Mouse (Mus musculus): ENCODE measurements around the gene Zfp692.

- TF ChIP-seq CTCF (conservative IDR thresholded peaks at IDR 0.05; ENCODE audit: insufficient read depth, insufficient read length, low read depth, low read length) (no peak), POLR2A (IDR thresholded peaks at IDR 0.05; ENCODE audit: low read depth, low read length) (no peak)
Measured at GRCm38 (mm10) chr11:58331546-58331945, 24.7 kb downstream of the Zfp692 start.
